Mouse (Mus musculus) hindbrain, embryonic 10.5 days (tissue): ENCODE measurements around the gene Mef2a. TPM values are rescaled to one million over a fixed set of nuclear protein-coding genes. Genes with fewer than 3 reads are reported as not detected.

ENCODE experiments used
- DNase-seq: peaks from one replicate; pipeline ENCODE4 v3.0.0-alpha.2; 2017; ENCODE audit warnings: low spot score
- H3K27ac ChIP-seq: fragments of 300-500 bp; sonication (generic); 2 replicates; pipeline ENCODE4 v1.5.1; 2016; ENCODE audit warnings: mild to moderate bottlenecking, moderate library complexity
- H3K27me3 ChIP-seq: fragments of 300-500 bp; sonication (generic); 2 replicates; pipeline ENCODE4 v1.6.1; 2016; ENCODE audit warnings: mild to moderate bottlenecking; ENCODE audit not compliant: poor library complexity, insufficient read depth, severe bottlenecking
- H3K36me3 ChIP-seq: fragments of 300-500 bp; sonication (generic); 2 replicates; pipeline ENCODE4 v1.6.1; 2016; ENCODE audit warnings: mild to moderate bottlenecking, moderate library complexity
- H3K4me1 ChIP-seq: fragments of 300-500 bp; sonication (generic); replicated peaks from 2 replicates; pipeline ENCODE4 v1.6.1; 2016; ENCODE audit warnings: mild to moderate bottlenecking
- H3K4me3 ChIP-seq: fragments of 300-500 bp; sonication (generic); 2 replicates; pipeline ENCODE4 v1.5.1; 2016; ENCODE audit warnings: mild to moderate bottlenecking, moderate library complexity
- H3K9me3 ChIP-seq: fragments of 300-500 bp; sonication (generic); 2 replicates; pipeline ENCODE4 v1.6.1; 2016; ENCODE audit warnings: mild to moderate bottlenecking, moderate library complexity
- WGBS: fragments of 180-500 bp; shearing (Covaris S2); methylation state at CpG from one replicate; pipeline ENCODE4 v1.1.7; 2016; 5-methylcytosine and 5-hydroxymethylcytosine counted together
- polyA plus RNA-seq: library from polyadenylated mRNA; unstranded; fragments of >200 nt; fragmentation: Nextera tagmentation; extraction: Ambion mirVana; gene quantifications from 2 replicates; pipeline ENCODE4 v1.2.1, GENCODE M21; 2016

Mef2a gene
- polyA plus RNA-seq, 1 experiment from 2014 or later, result 20.5 TPM

DNA sequence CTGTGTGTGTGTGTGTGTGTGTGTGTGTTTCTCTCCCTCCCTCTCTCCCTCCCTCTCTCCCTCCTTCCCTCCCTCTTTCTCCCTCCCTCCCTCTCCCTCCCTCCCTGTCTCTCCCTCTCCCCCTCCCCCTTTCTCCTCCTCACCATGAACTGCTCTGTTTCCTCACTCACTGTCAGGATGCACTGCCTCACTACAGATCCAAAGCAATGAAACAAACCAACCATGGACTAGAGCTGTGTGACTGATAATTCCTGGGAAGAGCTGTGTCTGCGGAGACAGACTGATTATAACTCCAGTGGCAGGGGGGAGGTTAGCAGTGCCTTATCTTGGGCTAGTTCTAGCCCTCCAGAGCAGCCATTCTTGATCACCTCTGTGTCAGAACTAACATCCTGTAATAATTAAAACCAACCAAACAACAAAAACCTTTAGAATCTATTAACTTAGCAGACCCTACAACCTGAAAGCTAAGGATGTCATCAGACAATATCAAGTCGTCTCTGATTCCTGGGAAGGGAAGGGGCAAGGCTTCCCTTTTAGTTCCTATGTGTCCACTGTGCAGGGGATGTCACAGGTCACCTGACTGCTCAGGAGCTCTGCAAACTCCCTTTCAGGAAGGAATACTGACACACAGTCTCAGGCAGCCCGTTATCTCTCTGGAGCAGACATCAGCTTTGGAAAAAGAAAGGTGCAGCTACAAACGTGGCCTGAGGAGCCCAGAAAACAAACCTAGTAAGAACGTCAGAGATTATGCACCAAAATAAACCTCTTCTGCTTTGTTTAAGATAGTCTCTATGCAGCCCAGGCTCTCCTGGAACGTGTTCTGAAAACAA lies 162.4 kb downstream of the Mef2a start:
- Histone ChIP-seq H3K9me3 (no peaks in the 10 kb centered on the region), H3K27ac (peak overlapping the region; percentile 66; the same call in 1 of the 2 replicates), H3K27me3 (no peaks in the 10 kb centered on the region), H3K4me3 (no peak overlapping the region), H3K36me3 (no peaks in the 10 kb centered on the region), H3K4me1 (peaks cover 48% of the 10 kb centered on the region)
- 68% methylated on average over 6 of the region's 6 CpGs for WGBS
- no peak for DNase-seq

DNA sequence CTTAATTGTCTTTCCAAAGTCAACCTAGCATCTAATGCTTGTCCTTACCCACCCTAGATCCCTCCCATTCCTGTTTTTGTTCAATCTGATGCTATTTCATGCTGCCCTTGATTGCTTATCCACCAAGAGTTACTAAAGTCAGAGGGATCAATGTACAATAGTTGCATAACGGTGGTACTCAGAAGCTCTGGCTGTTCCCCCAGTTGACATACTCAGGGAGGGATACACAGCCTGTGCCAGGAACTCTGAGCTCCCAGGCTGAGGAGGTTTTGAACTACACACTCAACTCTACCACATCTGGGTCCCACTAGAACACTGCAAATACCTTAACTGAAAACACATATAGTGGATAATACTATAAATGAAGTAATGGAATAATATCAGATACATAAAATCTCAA lies 164.3 kb downstream of the Mef2a start:
- H3K27ac ChIP-seq, result no peak overlapping the region
- H3K36me3 ChIP-seq, result no peaks in the 10 kb centered on the region
- H3K9me3 ChIP-seq, result no peaks in the 10 kb centered on the region
- no peaks in the 10 kb centered on the region for H3K27me3 ChIP-seq
- 90% methylated on average over 1 of the region's 1 CpGs for WGBS
- peaks cover 48% of the 10 kb centered on the region for H3K4me1 ChIP-seq
- H3K4me3 ChIP-seq, result no peak overlapping the region
- DNase-seq, result no peak

- Histone ChIP-seq H3K9me3 (no peaks in the 10 kb centered on the region), H3K27ac (no peak overlapping the region), H3K36me3 (no peaks in the 10 kb centered on the region), H3K27me3 (no peaks in the 10 kb centered on the region), H3K4me3 (no peak overlapping the region), H3K4me1 (peaks cover 45% of the 10 kb centered on the region)
- WGBS, result 50% methylated on average over 6 of the region's 6 CpGs
- no peak for DNase-seq
These were observed 165.0 kb downstream of the Mef2a start for GRCm38 (mm10) chr7:67207701-67208100.

- Histone ChIP-seq H3K36me3 (no peaks in the 10 kb centered on the region), H3K4me1 (peaks cover 33% of the 10 kb centered on the region), H3K4me3 (no peak overlapping the region), H3K27ac (0 out of 2 replicates have a peak overlapping the region, but pooled peaks have one; percentile 8), H3K9me3 (no peaks in the 10 kb centered on the region), H3K27me3 (no peaks in the 10 kb centered on the region)
- WGBS, result 80% methylated on average over 10 of the region's 10 CpGs
- no peak for DNase-seq
These were observed 166.2 kb downstream of the Mef2a start for GRCm38 (mm10) chr7:67206496-67206895.

GRCm38 (mm10) chr7:67205734-67206425 lies 166.8 kb downstream of the Mef2a start:
- 90% methylated on average over 9 of the region's 9 CpGs for WGBS
- H3K9me3 ChIP-seq, result no peaks in the 10 kb centered on the region
- H3K4me3 ChIP-seq, result no peak overlapping the region
- no peaks in the 10 kb centered on the region for H3K36me3 ChIP-seq
- 0 out of 2 replicates have a peak overlapping the region, but pooled peaks have one; percentile 8 for H3K27ac ChIP-seq
- peaks cover 26% of the 10 kb centered on the region for H3K4me1 ChIP-seq
- DNase-seq, result no peak
- H3K27me3 ChIP-seq, result no peaks in the 10 kb centered on the region

DNA sequence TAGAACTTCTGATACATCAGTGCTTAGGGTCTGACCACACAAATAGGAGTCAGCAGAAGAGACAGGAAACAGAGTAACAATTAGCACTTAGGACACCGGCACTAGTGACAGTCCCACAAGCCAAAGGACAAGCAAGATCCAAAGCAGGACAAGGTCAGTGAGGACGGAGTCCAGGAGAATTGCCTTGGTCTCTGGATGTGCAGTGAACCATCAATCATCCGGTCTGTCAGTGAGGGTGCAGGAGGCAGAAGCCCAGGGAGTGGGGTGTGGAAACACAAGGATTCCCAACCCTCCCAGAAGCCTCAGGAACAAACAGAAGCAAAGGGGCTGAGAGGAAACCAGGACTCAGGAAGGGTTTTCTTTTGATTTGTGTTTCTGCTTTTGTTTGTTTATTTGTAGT lies 169.0 kb downstream of the Mef2a start:
- no peak for DNase-seq
- H3K27me3 ChIP-seq, result no peaks in the 10 kb centered on the region
- no peak overlapping the region for H3K4me3 ChIP-seq
- H3K9me3 ChIP-seq, result no peaks in the 10 kb centered on the region
- 77% methylated on average over 3 of the region's 3 CpGs for WGBS
- H3K27ac ChIP-seq, result no peak overlapping the region
- no peaks in the 10 kb centered on the region for H3K36me3 ChIP-seq
- peaks cover 13% of the 10 kb centered on the region for H3K4me1 ChIP-seq

DNA sequence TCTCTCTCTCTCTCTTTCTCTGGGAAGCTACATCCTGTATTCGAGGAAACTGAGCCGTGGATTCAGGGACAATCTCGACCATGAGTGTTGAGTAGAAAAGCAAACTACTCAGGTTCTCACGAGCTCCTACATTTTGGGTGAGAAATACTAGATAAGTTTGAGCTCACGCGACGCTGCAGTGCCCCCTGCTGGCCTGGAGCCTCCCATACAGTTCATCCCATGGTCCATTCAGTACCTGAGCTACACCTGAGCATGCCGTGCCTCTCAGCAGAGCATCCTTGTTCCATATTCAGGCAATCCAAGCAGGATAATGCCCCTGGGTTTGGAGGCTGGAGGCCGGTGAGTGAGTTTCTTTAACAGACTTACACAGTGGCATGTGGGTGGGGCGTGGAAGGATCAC lies 173.2 kb downstream of the Mef2a start:
- Histone ChIP-seq H3K4me3 (no peak overlapping the region), H3K4me1 (no peaks in the 10 kb centered on the region), H3K9me3 (no peaks in the 10 kb centered on the region), H3K27ac (no peak overlapping the region), H3K36me3 (no peaks in the 10 kb centered on the region), H3K27me3 (no peaks in the 10 kb centered on the region)
- DNase-seq, result peak; percentile 58
- WGBS, result 22% methylated on average over 10 of the region's 10 CpGs

DNA sequence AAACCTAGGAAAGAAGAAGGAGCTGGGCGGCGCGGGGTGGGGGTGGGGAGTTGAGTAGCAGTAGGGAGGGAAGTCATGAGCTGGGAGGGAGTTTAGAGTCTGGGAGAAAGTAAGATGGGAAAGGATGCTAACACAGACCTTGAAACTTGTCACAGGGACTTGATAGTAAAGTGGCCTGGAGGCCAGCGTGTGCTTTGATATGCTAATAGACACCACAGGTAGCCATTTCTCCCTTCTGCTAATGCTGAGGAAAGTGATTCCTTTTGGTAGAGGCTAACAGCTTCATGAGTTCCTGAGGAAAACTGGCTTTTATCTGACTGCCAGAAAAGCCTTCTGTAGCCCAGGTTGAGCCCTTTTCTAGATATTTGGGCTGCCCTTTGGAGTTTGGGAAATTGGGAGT lies 188.9 kb downstream of the Mef2a start:
- no peak overlapping the region for H3K27ac ChIP-seq
- H3K36me3 ChIP-seq, result no peaks in the 10 kb centered on the region
- H3K27me3 ChIP-seq, result no peaks in the 10 kb centered on the region
- no peaks in the 10 kb centered on the region for H3K9me3 ChIP-seq
- 14% methylated on average over 4 of the region's 4 CpGs for WGBS
- H3K4me1 ChIP-seq, result no peaks in the 10 kb centered on the region; the same call in 1 of the 2 replicates
- H3K4me3 ChIP-seq, result no peak overlapping the region
- no peak for DNase-seq

Other genes with a start within 250 kb of the Mef2a start
- 14.7 and 18.7 TPM in 2 replicates for gene Lysmd4, start 150.3 kb downstream of the Mef2a start, polyA plus RNA-seq